Mouse (Mus musculus) kidney, adult 2 months (tissue): ENCODE measurements around the gene Nudt2.

Experiments used
- CTCF ChIP-seq: fragments of 200-500 bp; conservative IDR thresholded peaks from 2 replicates; pipeline ENCODE4 v1.5.1; 2011; ENCODE audit warnings: low read depth, mild to moderate bottlenecking, control low read depth, low read length, moderate library complexity, mixed read lengths; ENCODE audit not compliant: insufficient read depth, insufficient read length
- POLR2A ChIP-seq: fragments of 200-500 bp; IDR thresholded peaks from one replicate; pipeline ENCODE4 v1.6.1; 2011; ENCODE audit warnings: low read depth, low read length, control low read depth

- TF ChIP-seq CTCF: no peak
- no peak for TF ChIP-seq POLR2A
Observed at GRCm38 (mm10) chr4:41497579-41497978, 32.6 kb downstream of the Nudt2 start.
